In genomic region chr10:6590211-6590610, GRCm38 (mm10) we compare ENCODE assay signal across 12 mouse cellular contexts.
"Had no signal": no experiment of that assay in that cellular context is flagged by ENCODE, and none has a peak within 500 bp of the region (broad histone marks: within the 10 kb centered on the region; RNA-seq: fewer than 3 reads in every experiment).

No protein-coding gene starts in this region.

- DNase-seq: retina, postnatal 1 day; right cerebral cortex, adult 18-20 months; right cerebral cortex, postnatal 14 days; right cerebral cortex, postnatal 25 days; right cerebral cortex, postnatal 4 days; spleen, adult 18-20 months; thymus, adult 18-20 months; thymus, adult 2 months; thymus, postnatal 14 days; thymus, postnatal 25 days; thymus, postnatal 36 days; thymus, postnatal 4 days had no signal
